Mouse (Mus musculus) intestine, embryonic 16.5 days (tissue): ENCODE measurements around the gene Klk1b22. TPM values are rescaled to one million over a fixed set of nuclear protein-coding genes. Genes with fewer than 3 reads are reported as not detected.
"Not testable (repeated sequence)": the region's sequence is repeated elsewhere in the genome, so short reads cannot be mapped to it uniquely, and the experiment has no call there.

Experiments used
- ATAC-seq: fragments of 200-750 bp; cut with Nextera tagmentation; 2 replicates; pipeline ENCODE4 v1.8.0; 2017; ENCODE audit warnings: moderate TSS enrichment, moderate library complexity
- H3K27ac ChIP-seq: fragments of 300-500 bp; sonication (generic); 2 replicates; pipeline ENCODE4 v1.5.1; 2014; ENCODE audit warnings: mild to moderate bottlenecking, low read length
- H3K27me3 ChIP-seq: fragments of 300-500 bp; sonication (generic); replicated peaks from 2 replicates; pipeline ENCODE4 v1.6.1; 2014; ENCODE audit warnings: low read length, control low read depth, mixed read lengths; ENCODE audit not compliant: control insufficient read depth, insufficient read depth
- H3K36me3 ChIP-seq: fragments of 300-500 bp; sonication (generic); 2 replicates; pipeline ENCODE4 v1.6.1; 2014; ENCODE audit warnings: low read length, control low read depth; ENCODE audit not compliant: control insufficient read depth, insufficient read depth
- H3K4me1 ChIP-seq: fragments of 300-500 bp; sonication (generic); 2 replicates; pipeline ENCODE4 v1.6.1; 2014; ENCODE audit warnings: low read length, control low read depth, mixed read lengths; ENCODE audit not compliant: control insufficient read depth, insufficient read depth
- H3K4me2 ChIP-seq: fragments of 300-500 bp; sonication (generic); 2 replicates; pipeline ENCODE4 v1.6.1; 2014; ENCODE audit warnings: low read depth, low read length, control low read depth
- H3K4me3 ChIP-seq: fragments of 300-500 bp; sonication (generic); 2 replicates; pipeline ENCODE4 v1.5.1; 2014; ENCODE audit warnings: mild to moderate bottlenecking, low read length
- H3K9ac ChIP-seq: fragments of 300-500 bp; sonication (generic); 2 replicates; pipeline ENCODE4 v1.6.1; 2014; ENCODE audit warnings: low read depth, low read length
- H3K9me3 ChIP-seq: fragments of 300-500 bp; sonication (generic); 2 replicates; pipeline ENCODE4 v1.6.1; 2016; ENCODE audit warnings: low read length, control low read depth; ENCODE audit not compliant: control insufficient read depth
- WGBS: fragments of 180-500 bp; shearing (Covaris S2); extraction: QIAGEN DNeasy Blood & Tissue Kit; methylation state at CpG from one replicate; pipeline ENCODE4 v1.1.7; 2014; 5-methylcytosine and 5-hydroxymethylcytosine counted together
- polyA plus RNA-seq: library from polyadenylated mRNA; unstranded; fragments of >200 nt; fragmentation: Nextera tagmentation; extraction: Ambion mirVana; gene quantifications from 2 replicates; pipeline ENCODE4 v1.2.1, GENCODE M21; 2015

Klk1b22 gene
- not detected in 2 replicates for polyA plus RNA-seq

DNA sequence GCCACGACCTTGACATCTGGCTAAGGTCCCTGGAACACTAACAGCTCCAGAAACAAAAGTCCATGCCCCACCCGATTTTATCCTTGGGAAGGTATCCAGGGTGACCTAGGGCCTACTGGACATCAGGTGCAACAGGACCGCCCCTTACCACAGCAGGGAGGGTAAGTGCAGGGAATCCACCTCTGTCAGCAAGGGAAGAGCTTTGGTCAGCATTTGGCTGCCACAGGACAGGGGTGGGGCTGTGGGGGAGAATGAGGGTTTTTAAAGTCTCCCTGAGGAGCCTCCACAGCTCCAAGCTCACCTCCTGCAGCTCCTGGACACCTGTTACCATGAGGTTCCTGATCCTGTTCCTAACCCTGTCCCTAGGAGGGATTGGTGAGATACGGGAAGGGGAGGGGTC lies at the start of gene Klk1b22:
Klk1b22 (plus strand) TSS at position 301 of the 400 bp plus-strand sequence.
- no peaks in the 10 kb centered on the region for H3K9me3 ChIP-seq
- no peak within 1 kb of the TSS for H3K27ac ChIP-seq
- no peak within 1 kb of the TSS for H3K4me3 ChIP-seq
- no peaks in the 10 kb centered on the region for H3K27me3 ChIP-seq
- no peaks in the 10 kb centered on the region for H3K36me3 ChIP-seq
- ATAC-seq, result no peak
- no peaks in the 10 kb centered on the region for H3K4me1 ChIP-seq
- H3K4me2 ChIP-seq, result no peak within 1 kb of the TSS
- WGBS, result 54% methylated on average over 4 of the region's 4 CpGs
- no peak within 1 kb of the TSS for H3K9ac ChIP-seq

DNA sequence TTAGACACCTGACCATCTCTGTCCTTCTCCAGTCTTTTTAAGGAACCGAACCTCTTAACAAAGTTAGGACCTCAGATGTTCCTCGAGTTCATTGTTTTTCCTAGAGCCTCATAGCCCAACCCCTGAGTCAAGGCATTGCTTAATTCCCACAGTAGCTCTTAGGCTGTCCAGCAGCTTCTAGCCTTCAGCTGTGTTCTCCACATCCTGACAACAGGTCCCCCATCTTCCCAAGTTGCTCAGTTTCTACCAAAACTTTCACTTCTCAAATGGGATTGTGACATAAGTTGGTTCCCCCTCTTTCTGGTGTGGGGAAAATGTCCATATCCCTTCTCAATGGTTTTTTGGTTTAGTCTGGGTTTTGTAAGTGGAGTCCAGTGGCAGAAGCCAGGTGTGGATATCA lies 40.4 kb upstream of the Klk1b22 start:
- no peak overlapping the region for H3K4me3 ChIP-seq
- H3K9ac ChIP-seq, result no peak overlapping the region
- no peaks in the 10 kb centered on the region for H3K9me3 ChIP-seq
- H3K27me3 ChIP-seq, result no peaks in the 10 kb centered on the region
- H3K36me3 ChIP-seq, result no peaks in the 10 kb centered on the region
- H3K4me1 ChIP-seq, result no peaks in the 10 kb centered on the region
- H3K4me2 ChIP-seq, result no peak overlapping the region
- WGBS, result 83% methylated on average over 2 of the region's 2 CpGs
- ATAC-seq, result no peak
- H3K27ac ChIP-seq, result no peak overlapping the region

DNA sequence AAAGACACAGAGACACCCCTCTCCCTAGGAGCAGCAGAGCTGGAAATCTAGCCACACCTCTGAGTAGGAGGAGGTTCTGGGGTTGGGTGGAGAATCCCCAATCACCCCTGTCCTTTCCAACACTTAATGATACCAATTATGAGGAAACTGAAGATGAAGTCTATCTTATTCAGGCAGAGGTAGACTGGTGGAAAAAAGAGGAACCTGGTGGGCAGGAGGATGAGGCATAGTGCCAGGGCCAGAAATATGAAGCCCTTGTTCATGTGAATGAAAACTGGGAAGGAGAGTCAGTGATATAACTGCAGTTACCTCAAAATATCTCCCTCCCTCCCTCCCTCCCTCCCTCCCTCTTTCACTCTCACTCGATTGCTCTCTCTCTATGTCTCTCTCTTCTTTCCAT lies 34.8 kb upstream of the Klk1b22 start:
- 80% methylated on average over 1 of the region's 1 CpGs for WGBS
- Histone ChIP-seq H3K4me2 (no peak overlapping the region), H3K27ac (no peak overlapping the region), H3K9ac (no peak overlapping the region), H3K4me3 (no peak overlapping the region), H3K9me3 (no peaks in the 10 kb centered on the region), H3K27me3 (no peaks in the 10 kb centered on the region), H3K36me3 (no peaks in the 10 kb centered on the region), H3K4me1 (no peaks in the 10 kb centered on the region)
- no peak for ATAC-seq

DNA sequence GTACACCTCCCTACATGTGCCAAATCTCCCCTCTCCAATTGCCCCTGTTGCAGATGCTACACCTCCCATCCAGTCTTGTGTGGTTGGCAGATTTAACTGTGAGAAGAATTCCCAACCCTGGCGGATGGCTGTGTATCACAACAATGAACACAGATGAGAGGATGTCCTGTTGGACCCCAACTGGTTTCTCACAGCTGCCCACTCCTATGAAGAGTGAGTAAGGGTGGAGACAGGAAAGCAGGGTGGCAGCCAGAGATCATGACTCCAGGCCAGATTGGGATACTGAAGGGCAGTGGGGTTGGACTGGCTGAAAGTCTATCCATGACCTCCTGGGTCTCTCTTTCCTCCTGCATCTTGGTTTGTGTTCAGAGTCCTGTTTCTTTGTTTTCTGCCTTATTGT lies 16.4 kb upstream of the Klk1b22 start:
- H3K4me3 ChIP-seq, result no peak overlapping the region
- H3K9ac ChIP-seq, result no peak overlapping the region
- H3K27me3 ChIP-seq, result no peaks in the 10 kb centered on the region
- H3K4me2 ChIP-seq, result no peak overlapping the region
- 95% methylated on average over 1 of the region's 1 CpGs for WGBS
- H3K36me3 ChIP-seq, result no peaks in the 10 kb centered on the region
- no peak overlapping the region for H3K27ac ChIP-seq
- H3K4me1 ChIP-seq, result no peaks in the 10 kb centered on the region
- no peaks in the 10 kb centered on the region for H3K9me3 ChIP-seq
- no peak for ATAC-seq

DNA sequence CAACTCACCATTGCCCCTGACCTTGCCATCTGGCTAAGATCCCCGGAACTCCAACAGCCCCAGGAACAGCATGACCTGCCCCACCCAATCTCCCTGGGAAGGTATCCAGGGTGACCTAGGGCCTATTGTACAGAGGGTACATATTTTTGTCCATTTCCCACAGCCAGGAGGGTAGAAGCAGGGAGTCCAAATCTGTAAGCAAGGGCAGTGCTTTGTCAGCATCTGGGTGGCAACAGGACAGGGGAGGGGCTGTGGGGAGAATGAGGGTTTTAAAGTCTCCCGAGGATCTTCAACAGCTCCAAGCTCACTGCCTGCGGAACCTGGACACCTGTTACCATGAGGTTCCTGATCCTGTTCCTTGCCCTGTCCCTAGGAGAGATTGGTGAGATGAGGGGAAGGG lies 10.4 kb upstream of the Klk1b22 start, which contains the start of gene Klk1b21:
Klk1b21 (plus strand) TSS at position 301 of the 400 bp plus-strand sequence.
- H3K4me2 ChIP-seq, H3K9ac ChIP-seq, H3K36me3 ChIP-seq, H3K4me1 ChIP-seq, H3K27me3 ChIP-seq, H3K9me3 ChIP-seq, H3K4me3 ChIP-seq, H3K27ac ChIP-seq, ATAC-seq: not testable (repeated sequence)
- 72% methylated on average over 3 of the region's 3 CpGs for WGBS

DNA sequence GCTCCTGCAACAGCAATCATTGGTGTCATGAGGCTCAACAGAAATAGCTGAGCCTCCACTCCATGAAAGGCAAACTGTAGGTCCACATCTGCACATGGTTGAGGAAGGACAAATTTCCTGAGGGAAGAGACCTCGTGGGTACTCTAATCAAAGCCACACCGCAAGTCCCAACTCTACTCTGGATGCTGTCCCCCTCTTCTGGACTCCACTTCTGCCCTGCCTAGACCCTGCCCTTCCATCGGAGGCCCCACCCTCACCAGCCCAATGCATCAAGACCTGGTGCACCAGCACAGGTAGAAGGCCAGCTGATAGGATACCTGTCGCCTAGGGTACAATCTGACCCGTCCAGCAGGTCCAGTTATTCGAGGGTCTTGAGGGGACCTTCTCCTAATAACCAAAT lies 11.0 kb downstream of the Klk1b22 start:
- H3K9me3 ChIP-seq, result no peaks in the 10 kb centered on the region
- H3K27ac ChIP-seq, result no peak overlapping the region
- WGBS, result 88% methylated on average over 6 of the region's 6 CpGs
- no peaks in the 10 kb centered on the region for H3K27me3 ChIP-seq
- H3K36me3 ChIP-seq, result no peaks in the 10 kb centered on the region
- H3K4me3 ChIP-seq, result no peak overlapping the region
- no peak overlapping the region for H3K9ac ChIP-seq
- no peak overlapping the region for H3K4me2 ChIP-seq
- no peaks in the 10 kb centered on the region for H3K4me1 ChIP-seq
- no peak for ATAC-seq

DNA sequence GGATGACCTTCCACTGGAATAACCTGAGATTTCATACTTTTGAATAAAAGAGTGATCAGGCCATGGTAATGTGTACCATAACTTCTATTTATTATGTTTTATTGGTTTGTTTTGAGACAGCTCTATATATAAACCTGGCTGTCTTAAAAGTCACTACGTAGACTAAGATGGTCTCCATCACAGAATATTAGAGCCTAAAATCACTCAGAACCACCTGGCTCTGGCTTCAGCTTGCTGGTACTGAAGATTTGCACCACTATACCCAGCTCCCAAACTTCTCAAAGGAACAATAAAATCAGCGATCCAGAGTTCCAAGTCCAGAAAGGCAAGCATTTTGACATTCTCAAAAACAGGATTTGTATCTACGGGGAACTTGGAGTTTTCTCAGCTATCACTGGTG lies 24.0 kb downstream of the Klk1b22 start, which contains the start of gene Klk1b16:
Klk1b16 (plus strand) TSS at position 301 of the 400 bp plus-strand sequence.
- no peaks in the 10 kb centered on the region for H3K4me1 ChIP-seq
- WGBS, result 92% methylated on average over 3 of the region's 3 CpGs
- H3K27ac ChIP-seq, result no peak within 1 kb of the TSS
- no peak within 1 kb of the TSS for H3K4me3 ChIP-seq
- no peak within 1 kb of the TSS for H3K9ac ChIP-seq
- no peak for ATAC-seq
- no peaks in the 10 kb centered on the region for H3K27me3 ChIP-seq
- no peaks in the 10 kb centered on the region for H3K9me3 ChIP-seq
- H3K36me3 ChIP-seq, result no peaks in the 10 kb centered on the region
- H3K4me2 ChIP-seq, result no peak within 1 kb of the TSS

Other genes with a start within 250 kb of the Klk1b22 start
- not detected in 2 replicates for gene Klk4, start 231.5 kb upstream of the Klk1b22 start, polyA plus RNA-seq
- gene Klk15, start 178.9 kb upstream of the Klk1b22 start, polyA plus RNA-seq, result 0.17 TPM in 1 of 2 replicates, not detected in the other
- 0.97 and 1.2 TPM in 2 replicates for gene Klk1b8, start 162.0 kb upstream of the Klk1b22 start, polyA plus RNA-seq
- gene Klk1b1, start 145.9 kb upstream of the Klk1b22 start, polyA plus RNA-seq, result not detected in 2 replicates
- not detected in 2 replicates for gene Klk1b9, start 136.6 kb upstream of the Klk1b22 start, polyA plus RNA-seq
- gene Klk1b11, start 116.8 kb upstream of the Klk1b22 start, polyA plus RNA-seq, result not detected in 2 replicates
- not detected in 2 replicates for gene Klk1b26, start 100.5 kb upstream of the Klk1b22 start, polyA plus RNA-seq
- not detected in 2 replicates for gene Klk1b27, start 60.4 kb upstream of the Klk1b22 start, polyA plus RNA-seq
- not detected in 2 replicates for gene Klk1b21, start 10.3 kb upstream of the Klk1b22 start, polyA plus RNA-seq
- gene Klk1b16, start 24.1 kb downstream of the Klk1b22 start, polyA plus RNA-seq, result 0.20 TPM in 1 of 2 replicates, not detected in the other
- not detected in 2 replicates for gene Klk1b24, start 75.6 kb downstream of the Klk1b22 start, polyA plus RNA-seq
- 0.21 and 0.55 TPM in 2 replicates for gene Klk1b3, start 85.5 kb downstream of the Klk1b22 start, polyA plus RNA-seq
- gene Klk1b4, start 94.8 kb downstream of the Klk1b22 start, polyA plus RNA-seq, result 0.16 and 0.37 TPM in 2 replicates
- 0.10 and 0.16 TPM in 2 replicates for gene Klk1b5, start 103.3 kb downstream of the Klk1b22 start, polyA plus RNA-seq
- 44.2 and 51.8 TPM in 2 replicates for gene Klk1, start 112.7 kb downstream of the Klk1b22 start, polyA plus RNA-seq
- gene Gm36864, start 123.5 kb downstream of the Klk1b22 start, polyA plus RNA-seq, result 0.09 TPM in 1 of 2 replicates, not detected in the other
- gene 1700028J19Rik, start 134.0 kb downstream of the Klk1b22 start, polyA plus RNA-seq, result 1.4 and 1.6 TPM in 2 replicates
- 101 and 114 TPM in 2 replicates for gene 2410002F23Rik, start 134.0 kb downstream of the Klk1b22 start, polyA plus RNA-seq
- gene Acp4, start 144.7 kb downstream of the Klk1b22 start, polyA plus RNA-seq, result not detected in 2 replicates
- not detected in 2 replicates for gene Gm15517, start 148.8 kb downstream of the Klk1b22 start, polyA plus RNA-seq
- gene Clec11a, start 194.2 kb downstream of the Klk1b22 start, polyA plus RNA-seq, result 6.7 and 7.1 TPM in 2 replicates
- gene Shank1, start 197.6 kb downstream of the Klk1b22 start, polyA plus RNA-seq, result 1.2 and 1.5 TPM in 2 replicates